Mouse (Mus musculus) MEL (cell line): ENCODE measurements at regions not wholly inside any gene's neighbourhood (a gene's known extent, or its start where the extent isn't known, plus 50 kb on each side); places are given as distances from the start of the nearest gene placed in this dataset.

Experiments
- DNase-seq: peaks from one replicate; pipeline ENCODE4 v3.0.0; 2011; ENCODE audit warnings: low read depth, low spot score
- H3K27ac ChIP-seq: 2 replicates; pipeline ENCODE4 v1.5.1; 2012; ENCODE audit warnings: low read depth, mild to moderate bottlenecking, control low read depth, low read length, moderate library complexity; ENCODE audit not compliant: control insufficient read depth
- H3K27me3 ChIP-seq, 2 experiments: fragments of 150-350 bp in 1 of 2; sonication (generic) in 1 of 2; 2 replicates each; pipeline ENCODE4 v1.6.1; 2012; ENCODE audit warnings: low read length in 2 of 2, mild to moderate bottlenecking in 2 of 2, improper control_type of control experiment in 1 of 2, moderate library complexity in 1 of 2; ENCODE audit not compliant: insufficient read depth in 2 of 2, control insufficient read depth in 1 of 2
- H3K36me3 ChIP-seq, 2 experiments: 2 replicates each; pipeline ENCODE4 v1.6.1; 2012 to 2014; ENCODE audit warnings: low read length in 2 of 2, improper control_type of control experiment in 1 of 2, inconsistent platforms in 1 of 2, mild to moderate bottlenecking in 1 of 2; ENCODE audit not compliant: insufficient read depth in 2 of 2, control insufficient read depth in 1 of 2
- H3K4me1 ChIP-seq, 2 experiments: fragments of 150-350 bp in 1 of 2; sonication (generic) in 1 of 2; 2 replicates each; pipeline ENCODE4 v1.6.1; 2012; ENCODE audit warnings: low read length in 2 of 2, improper control_type of control experiment in 1 of 2, mild to moderate bottlenecking in 1 of 2; ENCODE audit not compliant: insufficient read depth in 2 of 2, control insufficient read depth in 1 of 2
- H3K4me3 ChIP-seq, 2 experiments: fragments of 150-350 bp in 1 of 2; sonication (generic) in 1 of 2; 2 replicates each; pipeline ENCODE4 v1.5.1; 2012; ENCODE audit warnings: low read depth in 2 of 2, low read length in 2 of 2, mild to moderate bottlenecking in 2 of 2, moderate library complexity in 2 of 2, control low read depth in 1 of 2, improper control_type of control experiment in 1 of 2; ENCODE audit not compliant: control insufficient read depth in 1 of 2, insufficient read depth in 1 of 2
- H3K79me2 ChIP-seq: 2 replicates; pipeline ENCODE4 v1.6.1; 2012; ENCODE audit warnings: mild to moderate bottlenecking, low read length, moderate library complexity; ENCODE audit not compliant: control insufficient read depth, poor library complexity, insufficient read depth
- H3K9ac ChIP-seq: 2 replicates; pipeline ENCODE4 v1.6.1; 2012; ENCODE audit warnings: low read depth, mild to moderate bottlenecking, control low read depth, low read length, moderate library complexity; ENCODE audit not compliant: control insufficient read depth, poor library complexity, severe bottlenecking
- H3K9me3 ChIP-seq: fragments of 150-350 bp; sonication (generic); replicated peaks from 2 replicates; pipeline ENCODE4 v1.6.1; 2012; ENCODE audit warnings: mild to moderate bottlenecking, low read length, improper control_type of control experiment, moderate library complexity; ENCODE audit not compliant: insufficient read depth
- BHLHE40 ChIP-seq: IDR thresholded peaks from 2 replicates; pipeline ENCODE4 v1.6.1; 2012; ENCODE audit warnings: low read depth, mild to moderate bottlenecking, inconsistent platforms, low read length, improper control_type of control experiment, borderline replicate concordance
- CHD2 ChIP-seq: IDR thresholded peaks from 2 replicates; pipeline ENCODE4 v1.6.1; 2011; ENCODE audit warnings: low read length, improper control_type of control experiment
- E2F4 ChIP-seq: IDR thresholded peaks from 2 replicates; pipeline ENCODE4 v1.6.1; 2011; ENCODE audit warnings: low read depth, low read length, improper control_type of control experiment, borderline replicate concordance
- EP300 ChIP-seq, 2 experiments: IDR thresholded peaks; 2 replicates each; pipeline ENCODE4 v1.6.1; 2011; ENCODE audit warnings: improper control_type of control experiment in 2 of 2, low read length in 2 of 2, low read depth in 1 of 2, mild to moderate bottlenecking in 1 of 2
- GATA1 ChIP-seq: IDR thresholded peaks from 2 replicates; pipeline ENCODE4 v1.6.1; 2011; ENCODE audit warnings: low read depth, low read length, improper control_type of control experiment
- HCFC1 ChIP-seq: IDR thresholded peaks from 2 replicates; pipeline ENCODE4 v1.6.1; 2012; ENCODE audit warnings: low read depth, mild to moderate bottlenecking, inconsistent platforms, low read length, improper control_type of control experiment, moderate library complexity
- KAT2A ChIP-seq: conservative IDR thresholded peaks from 2 replicates; pipeline ENCODE4 v1.6.1; 2012; ENCODE audit warnings: low read depth, low read length, improper control_type of control experiment, inconsistent platforms
- MAX ChIP-seq: IDR thresholded peaks from 2 replicates; pipeline ENCODE4 v1.6.1; 2011; ENCODE audit warnings: low read length, improper control_type of control experiment
- MEF2A ChIP-seq: IDR thresholded peaks from 2 replicates; pipeline ENCODE4 v1.6.1; 2014; ENCODE audit warnings: low read depth, mild to moderate bottlenecking, inconsistent platforms, low read length, improper control_type of control experiment; ENCODE audit not compliant: poor library complexity, insufficient replicate concordance, severe bottlenecking; ENCODE audit errors: extremely low read depth
- MYC ChIP-seq: IDR thresholded peaks from 2 replicates; pipeline ENCODE4 v1.6.1; 2011; ENCODE audit warnings: low read depth, mild to moderate bottlenecking, low read length, improper control_type of control experiment, moderate library complexity
- POLR2AphosphoS2 ChIP-seq: IDR thresholded peaks from 2 replicates; pipeline ENCODE4 v1.6.1; 2011; ENCODE audit warnings: low read length, improper control_type of control experiment
- SMC3 ChIP-seq: IDR thresholded peaks from 2 replicates; pipeline ENCODE4 v1.6.1; 2011; ENCODE audit warnings: low read depth, low read length, improper control_type of control experiment
- TAL1 ChIP-seq: IDR thresholded peaks from 2 replicates; pipeline ENCODE4 v1.6.1; 2012; ENCODE audit warnings: mild to moderate bottlenecking, inconsistent platforms, low read length, moderate library complexity, mixed read lengths
- TBP ChIP-seq: IDR thresholded peaks from 2 replicates; pipeline ENCODE4 v1.8.0; 2011; ENCODE audit warnings: low read depth, low read length, improper control_type of control experiment
- TCF12 ChIP-seq: IDR thresholded peaks from 2 replicates; pipeline ENCODE4 v1.6.1; 2014; ENCODE audit warnings: low read depth, mild to moderate bottlenecking, inconsistent platforms, low read length, improper control_type of control experiment, moderate library complexity
- ZC3H11A ChIP-seq: IDR thresholded peaks from 2 replicates; pipeline ENCODE4 v1.6.1; 2012; ENCODE audit warnings: low read depth, mild to moderate bottlenecking, inconsistent platforms, low read length, improper control_type of control experiment
- ZKSCAN1 ChIP-seq: IDR thresholded peaks from 2 replicates; pipeline ENCODE4 v1.6.1; 2012; ENCODE audit warnings: low read depth, mild to moderate bottlenecking, inconsistent platforms, low read length, improper control_type of control experiment, moderate library complexity
- ZMIZ1 ChIP-seq: IDR thresholded peaks from 2 replicates; pipeline ENCODE4 v1.6.1; 2012; ENCODE audit warnings: low read depth, mild to moderate bottlenecking, inconsistent platforms, low read length, improper control_type of control experiment, moderate library complexity

DNA sequence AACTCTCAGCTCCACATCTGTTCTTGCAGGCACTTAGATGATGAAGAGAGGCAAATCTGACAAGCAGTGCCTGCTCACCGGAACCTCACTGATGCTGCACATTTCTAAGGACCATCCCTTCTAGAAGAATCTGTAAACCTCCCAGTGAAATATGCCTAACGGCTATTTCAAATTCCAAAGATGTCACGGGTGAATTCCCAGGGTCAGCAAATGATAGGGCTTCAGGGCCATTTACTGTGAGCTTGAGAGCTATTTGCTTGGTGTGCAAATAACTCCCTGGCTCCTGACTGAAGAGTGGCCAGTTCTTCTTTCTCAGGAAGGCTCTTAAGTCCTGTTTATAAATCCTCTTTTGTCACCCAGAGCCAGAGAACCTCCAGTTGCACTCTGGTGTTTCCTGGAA, 135.3 kb downstream of the Tmx1 start:
- DNase-seq = no peak
- H3K36me3 ChIP-seq = no peaks in the 10 kb centered on the region
- H3K27ac ChIP-seq = no peak overlapping the region
- H3K9ac ChIP-seq = no peak overlapping the region
- TF ChIP-seq ZMIZ1 (no peak), MEF2A (no peak), KAT2A (no peak), MYC (no peak), E2F4 (no peak), CHD2 (no peak), TAL1 (no peak), MAX (no peak), ZKSCAN1 (no peak), TCF12 (no peak)
- peaks cover 2 to 7% of the 10 kb centered on the region in 2 experiments; a peak in 3 of 4 replicates for H3K27me3 ChIP-seq
- H3K4me1 ChIP-seq = no peaks in the 10 kb centered on the region
- no peaks in the 10 kb centered on the region for H3K9me3 ChIP-seq
- no peak overlapping the region for H3K4me3 ChIP-seq
- no peaks in the 10 kb centered on the region for H3K79me2 ChIP-seq

GRCm38 (mm10) chr12:70589315-70589742, 136.4 kb downstream of the Tmx1 start:
- no peak for DNase-seq
- H3K9ac ChIP-seq = no peak overlapping the region
- no peaks in the 10 kb centered on the region for H3K4me1 ChIP-seq
- no peak for TF ChIP-seq ZKSCAN1
- no peak for TF ChIP-seq HCFC1
- TF ChIP-seq GATA1 = no peak
- TF ChIP-seq SMC3 = no peak
- no peak for TF ChIP-seq E2F4
- no peak for TF ChIP-seq TBP
- no peak for TF ChIP-seq EP300 (IDR thresholded peaks at IDR 0.05; ENCODE audit: low read depth in 1 of 2, low read length in 2 of 2)
- TF ChIP-seq BHLHE40 = no peak
- no peak for TF ChIP-seq POLR2AphosphoS2
- TF ChIP-seq ZMIZ1 = no peak
- TF ChIP-seq ZC3H11A = no peak
- peaks cover 2 to 7% of the 10 kb centered on the region in 2 experiments; a peak in 3 of 4 replicates for H3K27me3 ChIP-seq
- H3K9me3 ChIP-seq = no peaks in the 10 kb centered on the region
- H3K79me2 ChIP-seq = no peaks in the 10 kb centered on the region
- H3K4me3 ChIP-seq = no peak overlapping the region
- no peak overlapping the region for H3K27ac ChIP-seq
- no peaks in the 10 kb centered on the region for H3K36me3 ChIP-seq
